Mouse (Mus musculus) CD8-positive naive resting alpha-beta T cell, adult 2 months (primary cell): ENCODE data around the gene Mgat4a.
A peak's percentile ranks its signal among the peaks of the same experiment; 100 is the strongest.

Experiments
- DNase-seq, 2 experiments: peaks; one replicate each; pipeline ENCODE4 v3.0.0; 2022; ENCODE audit warnings: low read depth in 2 of 2, low spot score in 2 of 2

Mgat4a gene

GRCm38 (mm10) chr1:37540810-37541658 is at the start of gene Mgat4a:
Mgat4a (minus strand) TSS chr1:37541016.
- peak; percentile 77 to 87 for DNase-seq

- peak; percentile 2 to 33 for DNase-seq
These were observed 45.1 kb upstream of the Mgat4a start for GRCm38 (mm10) chr1:37585809-37586480.

GRCm38 (mm10) chr1:37583795-37584464 is 43.1 kb upstream of the Mgat4a start:
- DNase-seq: no peak

GRCm38 (mm10) chr1:37583167-37583566 is 42.4 kb upstream of the Mgat4a start:
- no peak for DNase-seq

- no peak for DNase-seq
These were observed 38.9 kb upstream of the Mgat4a start for GRCm38 (mm10) chr1:37579686-37580085.

- no peak for DNase-seq
These were observed 31.9 kb upstream of the Mgat4a start for GRCm38 (mm10) chr1:37572528-37573272.

GRCm38 (mm10) chr1:37568379-37568778 is 27.6 kb upstream of the Mgat4a start:
- no peak for DNase-seq

- DNase-seq: no peak
These were observed 25.9 kb upstream of the Mgat4a start for GRCm38 (mm10) chr1:37566754-37567153.

GRCm38 (mm10) chr1:37566344-37566743 is 25.5 kb upstream of the Mgat4a start:
- DNase-seq: no peak

- no peak for DNase-seq
These were observed 24.6 kb upstream of the Mgat4a start for GRCm38 (mm10) chr1:37565396-37565795.

- no peak for DNase-seq
These were observed 21.1 kb upstream of the Mgat4a start for GRCm38 (mm10) chr1:37561955-37562354.

GRCm38 (mm10) chr1:37560356-37560755 is 19.5 kb upstream of the Mgat4a start:
- DNase-seq: no peak

GRCm38 (mm10) chr1:37551986-37552385 is 11.2 kb upstream of the Mgat4a start:
- no peak for DNase-seq

GRCm38 (mm10) chr1:37549501-37549900 is 8.7 kb upstream of the Mgat4a start:
- no peak for DNase-seq

- no peak for DNase-seq
These were observed 5.7 kb upstream of the Mgat4a start for GRCm38 (mm10) chr1:37546398-37547051.

GRCm38 (mm10) chr1:37544251-37544650 is 3.4 kb upstream of the Mgat4a start:
- peak; percentile 18 to 34 for DNase-seq

- no peak for DNase-seq
These were observed 2.2 kb upstream of the Mgat4a start for GRCm38 (mm10) chr1:37543057-37543456.

- peak; percentile 16 to 25 for DNase-seq
These were observed 627 bp downstream of the Mgat4a start for GRCm38 (mm10) chr1:37539968-37540809.

- no peak for DNase-seq
These were observed 6.2 kb downstream of the Mgat4a start for GRCm38 (mm10) chr1:37534532-37535108.
